Mouse (Mus musculus) forebrain, embryonic 11.5 days (tissue): ENCODE measurements around the gene Foxi2. TPM values are rescaled to one million over a fixed set of nuclear protein-coding genes. Genes with fewer than 3 reads are reported as not detected.

Source experiments
- ATAC-seq: fragments of 200-750 bp; cut with Nextera tagmentation; replicated peaks from 2 replicates; pipeline ENCODE4 v1.8.0; 2017; ENCODE audit warnings: moderate TSS enrichment; ENCODE audit not compliant: low FRiP score
- DNase-seq: peaks from one replicate; pipeline ENCODE4 v3.0.0-alpha.2; 2017; ENCODE audit warnings: low spot score
- H3K27ac ChIP-seq: fragments of 300-500 bp; sonication (generic); 2 replicates; pipeline ENCODE4 v1.5.1; 2014; ENCODE audit warnings: low read depth, low read length
- H3K27me3 ChIP-seq: fragments of 300-500 bp; sonication (generic); 2 replicates; pipeline ENCODE4 v1.6.1; 2014; ENCODE audit warnings: mild to moderate bottlenecking, low read length, mixed read lengths; ENCODE audit not compliant: control insufficient read depth, insufficient read depth
- H3K36me3 ChIP-seq: fragments of 300-500 bp; sonication (generic); 2 replicates; pipeline ENCODE4 v1.6.1; 2014; ENCODE audit warnings: mild to moderate bottlenecking, low read length, moderate library complexity, mixed read lengths; ENCODE audit not compliant: control insufficient read depth, insufficient read depth
- H3K4me1 ChIP-seq: fragments of 300-500 bp; sonication (generic); replicated peaks from 2 replicates; pipeline ENCODE4 v1.6.1; 2014; ENCODE audit warnings: low read length, mixed read lengths; ENCODE audit not compliant: control insufficient read depth, insufficient read depth
- H3K4me2 ChIP-seq: fragments of 300-500 bp; sonication (generic); 2 replicates; pipeline ENCODE4 v1.6.1; 2014; ENCODE audit warnings: low read depth, mild to moderate bottlenecking, low read length, moderate library complexity, mixed read lengths; ENCODE audit not compliant: severe bottlenecking
- H3K4me3 ChIP-seq: fragments of 300-500 bp; sonication (generic); 2 replicates; pipeline ENCODE4 v1.5.1; 2014; ENCODE audit warnings: low read depth, low read length
- H3K9ac ChIP-seq: fragments of 300-500 bp; sonication (generic); 2 replicates; pipeline ENCODE4 v1.6.1; 2014; ENCODE audit warnings: low read length
- H3K9me3 ChIP-seq: fragments of 300-500 bp; sonication (generic); 2 replicates; pipeline ENCODE4 v1.6.1; 2016; ENCODE audit warnings: low read length, mixed read lengths; ENCODE audit not compliant: control insufficient read depth
- WGBS: fragments of 180-500 bp; shearing (Covaris S2); extraction: QIAGEN DNeasy Blood & Tissue Kit; methylation state at CpG from one replicate; pipeline ENCODE4 v1.1.7; 2014; 5-methylcytosine and 5-hydroxymethylcytosine counted together
- polyA plus RNA-seq: library from polyadenylated mRNA; unstranded; fragments of >200 nt; fragmentation: Nextera tagmentation; extraction: Ambion mirVana; gene quantifications from 2 replicates; pipeline ENCODE4 v1.2.1, GENCODE M21; 2014

The Foxi2 gene
- 0.91 and 1.1 TPM in 2 replicates for polyA plus RNA-seq

DNA sequence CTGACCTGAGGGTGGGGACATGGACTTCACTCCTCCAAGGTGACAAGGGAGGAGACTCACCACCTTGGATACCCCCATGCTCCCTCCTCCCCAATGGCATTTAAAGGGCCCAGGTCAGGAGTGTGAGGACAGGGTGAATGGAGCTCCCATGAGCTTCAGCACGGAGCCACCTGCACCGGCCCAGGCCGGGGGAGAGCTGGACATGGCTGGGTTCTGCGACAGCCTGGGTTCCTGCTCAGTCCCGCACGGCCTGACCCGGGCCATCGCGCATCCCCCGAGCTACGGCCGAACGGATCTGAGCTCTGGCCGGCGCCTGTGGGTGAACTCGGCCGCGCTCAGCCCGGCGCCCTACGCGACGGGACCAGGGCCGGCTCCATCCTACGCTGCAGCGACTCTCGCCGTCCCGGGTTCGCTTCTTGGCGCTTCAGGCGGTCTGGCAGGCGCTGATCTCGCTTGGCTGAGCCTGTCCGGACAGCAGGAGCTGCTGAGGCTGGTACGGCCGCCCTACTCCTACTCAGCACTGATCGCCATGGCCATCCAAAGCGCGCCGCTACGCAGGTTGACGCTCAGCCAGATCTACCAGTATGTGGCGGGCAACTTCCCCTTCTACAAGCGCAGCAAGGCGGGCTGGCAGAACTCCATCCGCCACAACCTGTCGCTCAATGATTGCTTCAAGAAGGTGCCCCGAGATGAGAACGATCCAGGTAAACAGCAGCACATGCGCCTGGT lies at the start of gene Foxi2:
Gene Foxi2 (plus strand): TSS at position 72 of the 729 bp plus-strand sequence.
- 2% methylated on average over 51 of the region's 51 CpGs for WGBS
- ATAC-seq (no peak), DNase-seq (no peak)
- H3K36me3 ChIP-seq = no peaks in the 10 kb centered on the region
- H3K27ac ChIP-seq = no peak within 1 kb of the TSS
- H3K27me3 ChIP-seq = peaks cover 34% of the 10 kb centered on the region
- H3K4me2 ChIP-seq = peak within 1 kb of the TSS; percentile 50
- H3K4me1 ChIP-seq = peaks cover 4% of the 10 kb centered on the region; the same call in 1 of the 2 replicates
- H3K9ac ChIP-seq = peak within 1 kb of the TSS; percentile 35; the same call in 1 of the 2 replicates
- peak within 1 kb of the TSS; percentile 20 for H3K4me3 ChIP-seq
- H3K9me3 ChIP-seq = no peaks in the 10 kb centered on the region

DNA sequence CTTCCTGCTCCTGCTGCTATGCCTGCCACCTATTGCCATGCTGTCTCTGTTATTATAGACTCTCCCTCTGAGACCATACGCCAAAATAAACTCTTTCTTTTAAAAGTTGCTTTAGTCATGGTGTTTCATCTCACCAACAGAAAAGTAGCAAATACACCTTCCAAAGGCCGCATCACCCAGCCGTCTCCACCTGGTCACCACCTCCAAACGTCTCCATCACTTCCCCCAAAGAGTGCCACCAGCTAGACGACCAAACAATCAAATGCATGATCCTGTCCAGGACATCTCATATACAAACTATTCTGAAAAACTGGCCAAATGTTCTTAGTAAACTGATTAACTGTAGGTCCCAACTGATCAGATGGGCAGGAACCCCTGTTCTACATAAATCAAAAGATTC lies 45.5 kb upstream of the Foxi2 start:
- H3K9ac ChIP-seq = no peak overlapping the region
- H3K27me3 ChIP-seq = no peaks in the 10 kb centered on the region
- no peak overlapping the region for H3K4me2 ChIP-seq
- H3K27ac ChIP-seq = no peak overlapping the region
- H3K4me3 ChIP-seq = no peak overlapping the region
- no peaks in the 10 kb centered on the region for H3K4me1 ChIP-seq
- WGBS = 94% methylated on average over 5 of the region's 5 CpGs
- DNase-seq (no peak), ATAC-seq (no peak)
- H3K36me3 ChIP-seq = no peaks in the 10 kb centered on the region
- no peaks in the 10 kb centered on the region for H3K9me3 ChIP-seq

DNA sequence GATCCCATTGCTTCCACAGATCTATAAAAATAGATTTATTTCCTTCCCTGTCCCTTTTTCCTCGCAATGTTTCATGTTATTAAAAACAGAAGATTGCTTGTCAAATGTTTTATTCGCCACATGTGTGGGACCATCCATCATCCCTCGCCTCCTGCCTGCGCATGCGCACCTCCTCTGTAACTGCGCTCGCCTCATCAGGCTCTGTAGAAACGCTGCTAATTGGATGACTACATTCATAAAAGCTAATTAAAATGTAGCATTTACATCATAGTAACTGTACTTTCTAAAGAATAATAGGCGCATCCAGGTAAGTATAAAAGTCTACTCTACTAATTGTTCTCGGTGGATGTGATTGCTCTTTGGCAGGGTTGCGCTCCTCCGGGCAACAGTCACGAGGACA lies 34.1 kb upstream of the Foxi2 start:
- WGBS = 85% methylated on average over 13 of the region's 13 CpGs
- DNase-seq (no peak), ATAC-seq (no peak)
- Histone ChIP-seq H3K36me3 (no peaks in the 10 kb centered on the region), H3K4me2 (no peak overlapping the region), H3K27me3 (no peaks in the 10 kb centered on the region), H3K4me3 (no peak overlapping the region), H3K9me3 (no peaks in the 10 kb centered on the region), H3K9ac (no peak overlapping the region), H3K27ac (no peak overlapping the region), H3K4me1 (no peaks in the 10 kb centered on the region)

DNA sequence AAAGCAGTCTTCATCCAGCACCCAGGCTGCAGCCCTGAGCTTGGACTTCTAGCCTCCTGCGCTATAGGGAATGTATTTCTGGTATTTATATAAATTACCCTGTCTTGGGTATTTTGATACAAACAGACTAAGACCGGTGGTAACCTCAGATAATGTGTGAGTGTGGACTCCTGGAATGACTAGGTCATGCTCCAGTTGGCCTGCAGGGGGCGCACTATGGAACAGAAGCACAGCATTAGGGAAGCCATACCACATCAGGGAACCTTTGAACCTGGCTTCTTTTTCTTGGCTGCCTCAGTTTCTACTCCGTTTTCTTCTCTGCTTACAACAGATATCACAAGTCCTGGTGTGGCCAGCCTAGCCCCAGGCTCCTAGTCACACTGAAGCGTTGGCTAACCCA lies 33.2 kb upstream of the Foxi2 start:
- DNase-seq = peak; percentile 55
- WGBS = 70% methylated on average over 5 of the region's 5 CpGs
- H3K4me3 ChIP-seq = no peak overlapping the region
- no peak overlapping the region for H3K9ac ChIP-seq
- H3K27ac ChIP-seq = no peak overlapping the region
- no peak overlapping the region for H3K4me2 ChIP-seq
- H3K27me3 ChIP-seq = no peaks in the 10 kb centered on the region
- no peaks in the 10 kb centered on the region for H3K4me1 ChIP-seq
- ATAC-seq = no peak
- no peaks in the 10 kb centered on the region for H3K9me3 ChIP-seq
- no peaks in the 10 kb centered on the region for H3K36me3 ChIP-seq

DNA sequence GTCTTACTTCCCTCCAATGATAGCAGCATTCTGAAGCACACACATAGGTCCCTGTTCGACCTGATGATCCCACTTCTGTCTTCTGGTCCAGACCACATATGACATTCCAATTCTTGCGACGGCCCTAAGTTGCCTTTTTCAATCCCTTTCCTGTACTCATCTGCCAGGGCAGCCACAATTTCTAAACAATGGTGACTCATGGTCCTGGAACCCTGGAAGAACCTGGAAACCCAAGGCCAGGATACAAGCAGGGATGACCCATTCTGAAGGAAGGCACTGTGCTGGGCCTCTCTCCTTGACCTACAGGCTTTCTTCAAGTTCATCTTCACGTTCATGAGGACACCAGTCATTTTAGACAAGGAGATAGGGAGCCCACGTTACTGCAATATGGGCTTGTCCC lies 31.8 kb upstream of the Foxi2 start:
- Histone ChIP-seq H3K27ac (no peak overlapping the region), H3K4me3 (no peak overlapping the region), H3K4me2 (no peak overlapping the region), H3K9ac (no peak overlapping the region), H3K27me3 (no peaks in the 10 kb centered on the region), H3K36me3 (no peaks in the 10 kb centered on the region), H3K9me3 (no peaks in the 10 kb centered on the region), H3K4me1 (no peaks in the 10 kb centered on the region)
- WGBS = 93% methylated on average over 5 of the region's 5 CpGs
- ATAC-seq (no peak), DNase-seq (no peak)

DNA sequence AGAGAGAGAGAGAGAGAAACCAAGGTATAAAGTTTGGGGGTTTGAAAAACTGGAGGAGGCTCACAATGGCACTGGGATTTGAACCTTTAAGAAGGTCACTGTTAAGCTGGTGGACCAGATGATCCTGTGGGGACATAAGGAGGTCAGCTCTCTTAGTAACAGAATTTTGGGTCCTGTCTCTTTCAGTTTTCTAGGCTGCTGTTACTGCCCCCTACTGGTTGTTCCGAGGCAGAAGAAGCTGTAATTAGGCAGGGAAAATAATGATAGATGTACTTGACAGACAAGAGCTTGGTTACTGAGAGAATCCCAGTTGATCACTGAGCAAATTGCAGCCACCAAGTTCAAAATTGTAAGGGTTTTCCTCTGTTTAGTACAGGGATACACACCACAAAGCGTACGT lies 21.1 kb upstream of the Foxi2 start:
- H3K9ac ChIP-seq = no peak overlapping the region
- no peaks in the 10 kb centered on the region for H3K36me3 ChIP-seq
- H3K4me2 ChIP-seq = no peak overlapping the region
- no peaks in the 10 kb centered on the region for H3K4me1 ChIP-seq
- H3K9me3 ChIP-seq = no peaks in the 10 kb centered on the region
- no peak for ATAC-seq
- DNase-seq = no peak
- H3K4me3 ChIP-seq = no peak overlapping the region
- H3K27me3 ChIP-seq = no peaks in the 10 kb centered on the region; the same call in 1 of the 2 replicates
- no peak overlapping the region for H3K27ac ChIP-seq
- 70% methylated on average over 3 of the region's 3 CpGs for WGBS

DNA sequence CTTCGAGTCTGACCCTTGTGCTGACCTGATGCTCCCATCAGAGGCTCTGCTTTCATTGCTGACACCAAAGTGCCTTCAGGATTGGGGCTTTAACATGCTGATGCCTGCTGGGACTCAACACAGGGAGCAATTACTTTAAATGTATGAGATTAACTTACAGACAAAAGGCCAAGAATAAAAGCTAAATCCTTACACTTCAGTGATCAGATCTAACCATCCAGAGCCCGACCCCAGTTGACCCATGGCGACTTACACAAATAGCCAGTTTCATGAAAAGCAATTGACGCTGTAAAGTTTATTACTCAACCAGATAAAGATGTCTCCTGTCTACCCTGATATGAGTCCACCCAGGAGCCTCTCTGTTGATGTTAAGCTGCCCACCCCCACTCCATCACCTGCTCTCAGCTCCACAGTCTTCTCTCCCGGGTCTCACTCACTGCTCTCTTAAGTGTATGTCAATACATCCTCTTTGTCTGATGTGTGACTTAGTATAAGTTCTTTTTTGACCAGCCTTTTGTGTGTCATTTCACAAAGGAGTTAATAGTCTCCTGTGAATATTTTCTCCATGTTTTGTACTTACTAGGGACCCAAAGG lies 17.1 kb upstream of the Foxi2 start:
- H3K27ac ChIP-seq = no peak overlapping the region

DNA sequence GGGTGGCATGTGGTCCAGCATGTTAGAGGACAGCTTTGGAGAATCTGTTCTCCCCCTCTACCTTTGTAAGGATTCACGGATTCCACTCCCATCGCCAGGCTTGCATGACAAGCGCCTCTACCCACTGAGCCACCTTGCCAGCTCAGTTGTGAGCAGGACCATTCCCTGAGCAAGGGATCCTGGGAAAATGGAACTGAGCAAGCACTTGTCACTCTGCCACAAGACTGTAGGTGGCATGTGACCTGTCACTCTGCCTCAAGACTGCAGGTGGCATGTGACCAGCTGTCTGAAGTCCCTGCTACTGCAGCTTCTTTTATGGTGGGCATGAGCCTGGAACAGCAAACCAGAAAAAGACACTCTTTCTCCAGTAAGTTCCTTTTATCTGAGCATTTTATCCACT lies 15.7 kb upstream of the Foxi2 start:
- Histone ChIP-seq H3K4me1 (no peaks in the 10 kb centered on the region), H3K9me3 (no peaks in the 10 kb centered on the region), H3K4me2 (no peak overlapping the region), H3K36me3 (no peaks in the 10 kb centered on the region), H3K4me3 (no peak overlapping the region), H3K27me3 (peaks cover 2% of the 10 kb centered on the region; the same call in 1 of the 2 replicates), H3K9ac (no peak overlapping the region), H3K27ac (no peak overlapping the region)
- DNase-seq = no peak
- WGBS = 83% methylated on average over 3 of the region's 3 CpGs
- no peak for ATAC-seq

More for the DNA sequence above, 17.1 kb upstream of the Foxi2 start:
- no peaks in the 10 kb centered on the region for H3K4me1 ChIP-seq
- no peak overlapping the region for H3K9ac ChIP-seq
- no peaks in the 10 kb centered on the region for H3K9me3 ChIP-seq
- no peak overlapping the region for H3K4me3 ChIP-seq
- peak; percentile 53; the same call in 1 of the 2 replicates for ATAC-seq
- WGBS = 6% methylated on average over 5 of the region's 5 CpGs
- no peak for DNase-seq
- H3K36me3 ChIP-seq = no peaks in the 10 kb centered on the region
- peaks cover 2% of the 10 kb centered on the region; the same call in 1 of the 2 replicates for H3K27me3 ChIP-seq
- H3K4me2 ChIP-seq = no peak overlapping the region

DNA sequence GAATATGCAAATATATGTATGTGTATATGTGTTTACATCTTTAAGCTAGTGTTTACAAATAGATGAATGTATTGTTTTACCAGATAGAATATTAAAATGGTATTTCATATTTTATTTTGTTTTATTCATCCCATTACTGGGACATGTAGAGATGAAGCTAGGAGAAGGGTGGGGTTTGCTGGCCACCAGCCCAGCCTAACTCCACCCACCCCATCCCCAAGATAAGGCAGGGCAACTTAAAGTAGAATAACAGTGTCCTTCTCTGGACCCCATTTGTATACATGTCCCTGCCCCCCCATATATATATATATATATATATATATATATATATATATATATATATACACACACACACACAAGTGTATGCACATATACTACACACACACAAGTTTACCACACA lies 14.9 kb upstream of the Foxi2 start:
- no peak for ATAC-seq
- Histone ChIP-seq H3K4me2 (no peak overlapping the region), H3K27me3 (peaks cover 2% of the 10 kb centered on the region; the same call in 1 of the 2 replicates), H3K4me3 (no peak overlapping the region), H3K4me1 (no peaks in the 10 kb centered on the region), H3K9me3 (no peaks in the 10 kb centered on the region), H3K27ac (no peak overlapping the region), H3K9ac (no peak overlapping the region), H3K36me3 (no peaks in the 10 kb centered on the region)
- DNase-seq = no peak
